Mouse (Mus musculus) heart, adult 8-10 months (tissue): ENCODE measurements at regions not wholly inside any gene's neighbourhood (a gene's known extent, or its start where the extent isn't known, plus 50 kb on each side); places are given as distances from the start of the nearest gene placed in this dataset.

Experiments used
- DNase-seq: peaks from one replicate; pipeline ENCODE4 v3.0.0; 2022; ENCODE audit warnings: low spot score

DNA sequence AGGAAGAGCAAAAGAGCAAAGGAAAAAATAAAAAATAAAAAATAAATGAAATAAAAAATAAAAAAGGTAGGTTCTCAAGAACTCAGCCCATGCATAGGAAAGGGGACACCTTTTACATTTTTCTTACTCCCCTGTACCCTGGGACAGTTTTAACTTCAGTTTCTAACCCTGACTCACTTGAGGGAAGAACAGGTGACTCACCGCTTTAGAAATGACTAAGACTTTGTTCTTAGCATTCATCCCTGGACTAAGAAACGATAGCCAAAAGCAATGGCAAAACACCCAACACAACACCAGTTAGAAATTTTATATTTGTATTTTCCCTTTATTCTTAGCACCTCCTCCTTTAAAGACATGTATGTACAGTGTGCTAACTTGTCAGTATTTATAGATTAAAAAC, 161.5 kb upstream of the Samsn1 start:
- no peak for DNase-seq

DNA sequence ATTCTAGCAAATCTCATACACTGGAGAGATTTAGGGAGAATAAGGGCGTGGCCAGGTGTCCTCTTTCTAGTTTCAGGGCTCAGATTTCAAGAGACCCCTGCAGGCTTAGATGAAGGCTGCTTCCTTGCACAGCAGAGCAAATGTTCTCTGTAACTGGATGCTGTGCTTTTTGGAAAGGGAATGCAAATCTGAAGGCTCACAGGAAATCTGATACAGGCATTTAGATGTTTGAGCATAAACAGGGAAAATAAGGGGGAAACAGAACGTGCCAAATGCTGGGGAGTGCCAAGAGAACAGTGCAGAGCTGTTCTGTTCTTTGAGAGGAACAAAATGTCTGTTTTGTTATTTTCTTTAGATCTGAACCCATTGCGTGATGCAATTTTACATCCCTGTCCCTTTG, 161.0 kb upstream of the Samsn1 start:
- DNase-seq: peak; percentile 31

DNA sequence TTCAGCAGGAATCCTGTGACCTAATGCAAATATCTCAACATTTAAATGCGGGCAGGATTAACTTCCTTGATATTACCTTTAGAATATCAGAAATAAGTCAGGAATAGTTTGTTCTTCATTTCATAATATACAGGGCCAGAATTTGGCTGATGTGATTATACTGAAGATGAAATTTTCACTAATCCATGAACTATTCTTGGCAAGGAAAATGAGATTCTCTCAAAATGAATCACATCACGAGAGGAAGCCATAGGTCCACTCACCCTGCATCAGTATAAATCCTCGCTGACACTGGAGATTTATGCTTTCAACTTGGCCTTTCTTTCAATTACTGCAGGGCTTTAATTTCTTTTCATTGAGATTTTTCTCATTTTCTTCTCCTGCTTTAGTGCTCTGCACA, 159.5 kb upstream of the Samsn1 start:
- DNase-seq: no peak

DNA sequence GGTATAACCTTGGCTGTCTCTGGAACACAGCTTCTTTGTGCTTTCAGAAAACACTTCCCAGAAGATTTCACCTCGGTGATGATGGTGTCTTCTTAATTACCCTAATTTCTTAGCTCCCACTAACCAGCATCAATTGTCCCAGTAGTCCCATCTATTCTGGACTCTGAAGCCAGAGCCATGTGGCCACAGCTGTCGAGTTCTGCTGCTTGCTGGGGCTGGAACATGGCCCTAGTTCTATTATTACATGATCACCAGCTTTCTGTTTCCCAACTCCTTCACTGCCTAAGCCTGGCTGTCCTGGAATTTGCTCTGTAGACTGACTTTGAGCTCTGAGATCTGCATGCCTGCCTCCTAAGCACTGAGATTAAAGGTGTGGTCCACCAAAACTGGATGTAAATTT, 145.6 kb upstream of the Samsn1 start:
- peak; percentile 22 for DNase-seq

GRCm38 (mm10) chr16:76160879-76161278, 138.8 kb upstream of the Samsn1 start:
- DNase-seq: no peak

DNA sequence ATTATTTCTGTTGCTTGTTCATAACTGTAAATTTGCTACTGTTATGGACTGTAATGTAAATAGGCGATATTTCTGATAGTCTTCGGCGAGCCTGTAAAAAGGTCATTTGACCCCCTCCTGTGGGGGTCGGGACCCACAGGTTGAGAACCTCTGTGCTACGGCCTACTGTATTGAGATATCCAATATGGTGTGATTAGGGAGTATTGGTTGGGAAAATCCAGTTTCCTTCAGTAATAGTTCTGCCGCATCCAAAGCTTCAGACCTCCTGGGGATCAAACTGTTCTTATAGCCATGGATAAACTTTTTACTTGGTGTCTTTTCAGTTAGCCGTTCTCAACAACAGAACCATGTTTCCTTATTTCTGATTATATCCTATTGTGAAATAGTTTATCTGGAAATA, 136.5 kb upstream of the Samsn1 start:
- DNase-seq: no peak

GRCm38 (mm10) chr16:76153766-76154525, 131.9 kb upstream of the Samsn1 start:
- no peak for DNase-seq

DNA sequence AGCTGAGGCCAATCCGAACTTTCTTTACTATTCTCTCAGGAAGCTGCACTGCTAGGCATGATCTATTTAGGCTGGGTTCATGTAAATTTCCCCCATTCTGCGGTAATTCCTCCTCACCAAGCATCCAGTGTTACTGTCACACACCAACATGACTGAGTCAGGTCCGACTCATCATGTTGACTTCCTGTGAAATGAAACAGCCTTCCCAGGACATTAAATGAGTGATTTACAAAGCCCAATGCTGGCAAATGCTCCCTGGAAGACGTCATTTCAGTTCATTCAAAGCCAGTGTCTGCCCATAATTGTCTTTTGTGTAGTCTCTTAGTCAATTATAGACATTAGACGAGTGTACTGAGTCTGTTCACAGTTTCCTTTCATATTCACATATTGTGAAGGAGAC, 127.5 kb upstream of the Samsn1 start:
- DNase-seq: no peak

- DNase-seq: no peak
Observed at GRCm38 (mm10) chr16:76133892-76134291, 111.8 kb upstream of the Samsn1 start.

GRCm38 (mm10) chr16:76130486-76130885, 108.4 kb upstream of the Samsn1 start:
- no peak for DNase-seq

GRCm38 (mm10) chr16:76129982-76130381, 107.9 kb upstream of the Samsn1 start:
- DNase-seq: peak; percentile 6

- no peak for DNase-seq
Observed at GRCm38 (mm10) chr16:76123021-76123384, 100.9 kb upstream of the Samsn1 start.

DNA sequence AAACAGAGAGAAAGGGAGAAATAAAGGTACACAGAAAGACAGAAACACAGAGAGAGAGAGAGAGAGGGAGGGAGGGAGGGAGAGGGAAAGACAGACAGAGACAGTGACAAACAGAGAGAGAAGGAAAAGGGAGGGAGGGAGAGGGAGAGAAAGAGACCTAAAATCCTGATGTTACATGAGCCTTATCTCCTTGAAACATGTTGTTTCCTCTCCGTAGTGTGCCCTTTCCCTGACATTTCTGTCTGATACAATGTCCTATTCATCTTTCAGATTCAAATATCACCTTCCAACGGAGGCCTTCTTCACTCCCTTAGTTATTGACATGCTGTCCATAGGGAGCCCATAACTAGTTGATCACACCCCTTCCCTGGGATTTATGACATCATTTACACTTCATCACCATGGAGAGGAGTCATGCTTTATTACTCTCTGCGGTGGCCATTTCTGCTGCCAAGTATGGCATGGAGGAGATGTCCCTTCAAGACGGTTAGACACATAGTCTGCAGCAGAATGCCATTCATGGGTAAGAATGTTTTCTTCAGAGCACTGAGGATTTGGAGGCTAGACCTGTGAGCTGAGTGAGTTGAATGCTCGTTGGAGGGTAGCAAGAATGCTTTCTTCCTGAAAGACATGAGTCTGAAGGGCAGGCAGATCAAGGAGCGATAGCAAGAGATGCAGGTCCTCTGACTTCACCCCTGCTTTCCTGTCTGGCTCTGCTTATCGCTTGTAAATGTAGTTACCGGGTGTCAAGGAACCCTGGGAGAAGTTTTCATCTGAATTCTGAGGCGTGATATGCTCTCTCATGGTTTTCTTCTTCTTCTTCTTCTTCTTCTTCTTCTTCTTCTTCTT, 100.3 kb upstream of the Samsn1 start:
- no peak for DNase-seq

- DNase-seq: no peak
Observed at GRCm38 (mm10) chr16:76120712-76121111, 98.6 kb upstream of the Samsn1 start.

- no peak for DNase-seq
Observed at GRCm38 (mm10) chr16:76110383-76110782, 88.3 kb upstream of the Samsn1 start.

DNA sequence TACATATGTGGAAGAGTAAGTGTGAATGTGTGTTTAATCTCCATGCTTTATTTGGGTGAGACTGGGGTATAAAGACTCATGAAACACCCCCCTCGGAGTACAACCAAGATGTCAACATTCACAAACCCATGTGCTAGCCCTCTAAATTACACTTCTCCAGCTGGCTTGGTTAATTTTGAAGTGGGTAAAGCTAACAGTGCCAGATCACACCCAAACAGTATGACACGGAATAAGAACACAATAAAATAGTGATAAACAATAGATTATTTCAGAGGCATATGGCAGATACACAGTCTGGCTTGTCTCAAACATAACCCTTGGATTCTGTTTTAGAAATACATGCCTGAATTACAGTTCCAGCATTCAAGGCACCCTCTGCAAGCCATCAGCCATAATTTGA, 86.4 kb upstream of the Samsn1 start:
- DNase-seq: no peak

GRCm38 (mm10) chr16:76104673-76105072, 82.6 kb upstream of the Samsn1 start:
- DNase-seq: no peak

DNA sequence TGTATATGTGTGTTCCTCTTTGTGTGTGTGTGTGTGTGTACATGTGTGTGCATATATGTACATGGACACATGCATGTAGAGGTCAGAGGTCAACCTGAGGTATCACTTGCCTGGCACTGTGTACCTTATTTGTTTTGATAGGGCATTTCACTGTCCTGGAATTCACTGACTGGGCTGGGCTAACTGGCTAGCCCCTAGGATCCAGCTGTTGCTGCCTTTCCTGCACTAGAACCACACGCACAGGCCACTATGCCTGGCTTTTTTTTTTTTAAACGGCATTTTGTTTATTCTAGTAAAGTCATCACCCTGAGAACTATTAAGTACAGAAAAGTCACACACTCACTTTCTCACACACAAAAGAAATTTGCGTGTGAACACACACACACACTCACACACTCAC, 79.7 kb upstream of the Samsn1 start:
- no peak for DNase-seq

GRCm38 (mm10) chr16:76097808-76098207, 75.7 kb upstream of the Samsn1 start:
- no peak for DNase-seq

- DNase-seq: no peak
Observed at GRCm38 (mm10) chr16:76096363-76096762, 74.3 kb upstream of the Samsn1 start.

- no peak for DNase-seq
Observed at GRCm38 (mm10) chr16:76085363-76085762, 63.3 kb upstream of the Samsn1 start.

DNA sequence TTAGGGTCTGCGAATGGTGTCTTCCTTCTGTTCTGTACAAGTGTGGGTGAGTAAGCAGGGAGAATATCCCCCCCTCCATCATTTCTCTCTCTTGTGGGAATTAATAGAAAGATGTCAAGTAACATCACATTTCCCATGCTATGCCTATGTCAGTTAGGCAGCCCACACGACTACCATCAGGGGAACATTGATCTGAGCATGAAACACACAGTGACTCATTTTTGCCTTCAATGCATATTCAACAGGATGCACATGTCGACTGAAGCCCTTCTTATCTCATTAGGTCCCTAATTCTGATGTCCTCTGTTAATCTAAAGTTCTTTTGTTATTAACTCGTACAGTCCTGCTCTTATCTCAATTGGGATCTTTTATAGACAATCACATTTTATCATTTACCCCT, 60.4 kb upstream of the Samsn1 start:
- no peak for DNase-seq
